Mouse (Mus musculus) erythroblast, embryonic 14.5 days (primary cell): Measurements from ENCODE around the gene Cuzd1.

Experiments used
- GATA1 ChIP-seq: IDR thresholded peaks from 2 replicates; pipeline ENCODE4 v1.6.1; 2012; ENCODE audit warnings: low read length, inconsistent platforms, mixed read lengths
- TAL1 ChIP-seq: IDR thresholded peaks from 3 replicates; pipeline ENCODE4 v1.6.1; 2012; ENCODE audit warnings: low read length, inconsistent platforms, mixed read lengths

GRCm38 (mm10) chr7:131333564-131333963 lies 11.5 kb upstream of the Cuzd1 start, which contains the start of gene Fam24a:
- TF ChIP-seq TAL1 (no peak), GATA1 (no peak)
